Mouse (Mus musculus): ENCODE measurements around the gene Asb2.

- TF ChIP-seq CTCF (conservative IDR thresholded peaks at IDR 0.05; ENCODE audit: insufficient read depth, insufficient read length, low read depth, low read length) (no peak), POLR2A (IDR thresholded peaks at IDR 0.05; ENCODE audit: low read depth, low read length) (no peak)
These were observed 24.4 kb upstream of the Asb2 start for GRCm38 (mm10) chr12:103380226-103380625.
